Mouse (Mus musculus): ENCODE measurements at regions not wholly inside any gene's neighbourhood (a gene's known extent, or its start where the extent isn't known, plus 50 kb on each side); places are given as distances from the start of the nearest gene placed in this dataset.

GRCm38 (mm10) chr8:9042835-9043792, 352.8 kb upstream of the Arglu1 start:
- no peak for DNase-seq

- DNase-seq: no peak
Measured at GRCm38 (mm10) chr8:9029156-9029555, 338.8 kb upstream of the Arglu1 start.

GRCm38 (mm10) chr8:9027672-9028071, 337.4 kb upstream of the Arglu1 start:
- no peak for DNase-seq

- DNase-seq: no peak
Measured at GRCm38 (mm10) chr8:9025872-9026271, 335.6 kb upstream of the Arglu1 start.

- DNase-seq: no peak
Measured at GRCm38 (mm10) chr8:9025378-9025777, 335.1 kb upstream of the Arglu1 start.

- no peak for DNase-seq
Measured at GRCm38 (mm10) chr8:9020744-9021143, 330.4 kb upstream of the Arglu1 start.

GRCm38 (mm10) chr8:9020180-9020579, 329.9 kb upstream of the Arglu1 start:
- no peak for DNase-seq

- no peak for DNase-seq
Measured at GRCm38 (mm10) chr8:9011785-9012510, 321.6 kb upstream of the Arglu1 start.

GRCm38 (mm10) chr8:9008006-9008780, 317.9 kb upstream of the Arglu1 start:
- no peak for DNase-seq

GRCm38 (mm10) chr8:8999914-9000313, 309.6 kb upstream of the Arglu1 start:
- DNase-seq: no peak

GRCm38 (mm10) chr8:8997621-8998020, 307.3 kb upstream of the Arglu1 start:
- no peak for DNase-seq

GRCm38 (mm10) chr8:8994596-8995189, 304.4 kb upstream of the Arglu1 start:
- no peak for DNase-seq

- DNase-seq: no peak
Measured at GRCm38 (mm10) chr8:8994008-8994407, 303.7 kb upstream of the Arglu1 start.

GRCm38 (mm10) chr8:8992461-8993032, 302.2 kb upstream of the Arglu1 start:
- DNase-seq: no peak

- no peak for DNase-seq
Measured at GRCm38 (mm10) chr8:8991026-8991425, 300.7 kb upstream of the Arglu1 start.

- no peak for DNase-seq
Measured at GRCm38 (mm10) chr8:8986068-8986467, 295.7 kb upstream of the Arglu1 start.

GRCm38 (mm10) chr8:8985395-8985794, 295.1 kb upstream of the Arglu1 start:
- DNase-seq: no peak

- no peak for DNase-seq
Measured at GRCm38 (mm10) chr8:8984829-8985251, 294.5 kb upstream of the Arglu1 start.

- no peak for DNase-seq
Measured at GRCm38 (mm10) chr8:8984159-8984828, 294.0 kb upstream of the Arglu1 start.

- no peak for DNase-seq
Measured at GRCm38 (mm10) chr8:8983133-8983661, 292.9 kb upstream of the Arglu1 start.

GRCm38 (mm10) chr8:8978969-8979368, 288.6 kb upstream of the Arglu1 start:
- DNase-seq: no peak

Measured in thymus, adult 18-20 months (tissue).